Mouse (Mus musculus) B cell, adult 2 months (primary cell): ENCODE results near the gene Pde4dip.

ENCODE experiments used
- DNase-seq, 2 experiments: peaks; one replicate each; pipeline ENCODE4 v3.0.0; 2022

Pde4dip gene

GRCm38 (mm10) chr3:97888168-97888901, at the start of gene Pde4dip:
Gene Pde4dip, minus strand, starts transcription at chr3:97888707.
- DNase-seq: peak in 1 of 2 experiments; percentile 12

DNA sequence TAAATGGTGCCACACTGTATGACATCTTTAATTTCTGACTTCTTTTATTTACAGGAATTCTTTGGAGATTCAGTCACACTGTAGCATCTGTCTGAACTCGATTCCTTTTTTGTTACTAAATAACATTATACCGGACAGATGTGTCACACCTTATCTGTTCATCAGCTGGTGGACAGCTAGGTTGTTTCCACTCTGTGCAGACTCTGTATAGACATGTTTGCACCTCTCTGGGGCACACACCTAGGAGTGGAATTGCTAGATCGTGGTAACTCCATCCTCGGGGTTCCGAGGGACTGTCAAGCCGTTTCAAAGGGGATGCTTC, 49.4 kb upstream of the Pde4dip start:
- no peak for DNase-seq

GRCm38 (mm10) chr3:97937068-97937944, 48.8 kb upstream of the Pde4dip start:
- DNase-seq: no peak

GRCm38 (mm10) chr3:97934331-97935300, 46.1 kb upstream of the Pde4dip start:
- DNase-seq: no peak

DNA sequence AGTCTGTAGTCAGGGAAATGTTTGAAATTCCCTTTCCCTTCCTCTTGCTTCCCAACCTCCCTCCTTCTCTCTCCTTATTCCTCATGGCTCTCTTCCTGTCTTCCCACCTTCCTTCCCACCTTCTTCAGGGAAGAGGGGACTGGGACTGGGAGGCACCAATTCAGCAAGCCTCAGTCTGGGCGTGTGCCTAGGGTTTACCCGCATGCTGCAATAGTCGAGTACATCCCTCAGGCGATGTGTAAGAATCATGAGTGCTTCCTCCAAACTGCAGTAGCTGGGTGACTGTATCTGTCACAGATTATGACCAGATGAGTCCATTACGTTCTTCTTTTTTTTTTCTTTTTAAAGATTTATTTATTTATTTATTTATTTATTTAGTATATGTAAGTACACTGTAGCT, 45.3 kb upstream of the Pde4dip start:
- DNase-seq: no peak

DNA sequence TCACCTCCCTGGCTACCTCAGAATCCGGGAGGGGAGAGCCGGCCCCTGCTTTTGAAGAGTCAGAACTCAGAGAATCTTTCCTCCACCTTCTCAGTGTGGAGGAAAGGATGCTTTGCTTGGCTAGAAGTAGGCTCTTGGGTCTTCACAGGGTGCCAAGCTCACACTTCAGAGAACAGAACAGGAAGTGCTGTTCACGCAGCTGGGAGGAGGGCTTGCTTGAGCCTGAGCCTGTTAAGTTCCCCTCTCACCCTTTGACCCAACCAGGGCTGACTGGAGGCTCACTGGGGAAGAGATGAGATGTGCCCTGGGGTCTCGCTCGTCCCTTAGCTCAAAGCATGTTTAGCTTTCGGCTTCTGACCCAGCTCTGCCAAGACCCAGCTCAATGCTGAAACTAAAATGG, 44.7 kb upstream of the Pde4dip start:
- DNase-seq: peak; percentile 66 to 67

GRCm38 (mm10) chr3:97932771-97933170, 44.3 kb upstream of the Pde4dip start:
- peak in 1 of 2 experiments; percentile 19 for DNase-seq

DNA sequence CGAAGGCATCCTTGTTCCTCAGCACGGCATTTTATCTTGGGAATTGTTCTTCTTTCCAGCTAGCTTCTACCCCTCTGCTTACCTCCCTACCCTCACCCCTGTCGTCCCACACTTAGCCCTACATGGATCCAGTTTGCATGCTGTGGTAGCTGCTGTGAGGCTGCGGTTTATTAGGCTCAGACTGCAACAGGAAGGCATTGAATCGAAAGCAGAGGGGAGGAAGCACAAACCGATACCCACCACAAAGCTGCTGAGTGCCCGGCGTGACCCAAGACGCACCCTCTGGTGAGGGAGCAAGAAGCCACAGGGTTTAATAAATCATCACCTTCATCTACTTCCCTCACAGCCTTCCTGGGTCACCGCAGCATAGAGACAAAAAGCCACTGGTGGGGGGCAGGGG, 43.6 kb upstream of the Pde4dip start:
- peak; percentile 72 to 77 for DNase-seq

DNA sequence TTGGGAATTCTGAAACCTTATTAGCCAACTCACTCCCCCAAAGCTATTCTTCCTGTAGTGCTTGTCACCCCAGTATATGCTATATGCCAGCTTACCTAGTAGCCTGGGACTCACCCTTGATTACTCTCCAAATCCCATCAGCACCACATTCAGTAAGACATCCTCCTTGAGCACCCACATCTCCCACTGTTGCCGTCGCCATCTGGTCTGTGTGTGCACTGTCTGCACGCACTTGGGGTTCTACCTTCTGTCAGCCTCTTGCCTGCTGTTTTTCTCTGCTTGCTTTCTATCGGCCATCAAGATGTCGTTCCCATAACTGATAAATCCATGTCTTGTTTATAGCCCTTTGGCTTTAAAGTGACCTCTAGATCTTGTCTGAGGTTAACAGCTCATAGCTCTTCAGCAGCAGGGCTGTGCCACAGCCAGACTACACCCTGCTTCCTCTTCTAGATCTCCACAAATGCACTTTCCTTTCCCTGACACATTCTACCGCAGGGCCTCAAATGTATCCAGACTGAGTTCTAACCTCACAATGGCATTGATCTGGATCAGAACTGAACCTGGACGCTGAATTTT, 42.9 kb upstream of the Pde4dip start:
- DNase-seq: peak; percentile 30 to 33

DNA sequence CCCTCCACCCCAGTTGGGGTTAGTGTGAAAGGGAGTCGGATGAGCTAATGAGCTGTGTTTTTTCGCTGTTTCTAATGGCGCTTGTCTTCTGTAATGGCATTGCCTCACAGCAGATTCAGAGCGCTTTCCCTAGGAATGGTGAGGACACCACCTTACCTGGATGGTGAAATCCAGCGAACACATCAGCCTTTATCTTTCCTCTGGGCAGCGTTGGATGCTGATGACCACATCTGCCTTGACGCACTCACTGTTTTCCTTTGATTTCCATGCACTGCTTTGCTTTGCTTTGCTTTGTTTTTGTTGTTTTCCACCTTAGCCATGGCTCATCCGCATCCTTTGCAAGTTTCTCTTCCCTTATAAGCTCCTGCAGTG, 42.3 kb upstream of the Pde4dip start:
- no peak for DNase-seq

- DNase-seq: no peak
Measured at GRCm38 (mm10) chr3:97930141-97930786, 41.8 kb upstream of the Pde4dip start.

GRCm38 (mm10) chr3:97928968-97929858, 40.7 kb upstream of the Pde4dip start:
- peak; percentile 82 to 84 for DNase-seq

GRCm38 (mm10) chr3:97927322-97927721, 38.8 kb upstream of the Pde4dip start:
- DNase-seq: no peak

- DNase-seq: no peak
Measured at GRCm38 (mm10) chr3:97925246-97925645, 36.7 kb upstream of the Pde4dip start.

DNA sequence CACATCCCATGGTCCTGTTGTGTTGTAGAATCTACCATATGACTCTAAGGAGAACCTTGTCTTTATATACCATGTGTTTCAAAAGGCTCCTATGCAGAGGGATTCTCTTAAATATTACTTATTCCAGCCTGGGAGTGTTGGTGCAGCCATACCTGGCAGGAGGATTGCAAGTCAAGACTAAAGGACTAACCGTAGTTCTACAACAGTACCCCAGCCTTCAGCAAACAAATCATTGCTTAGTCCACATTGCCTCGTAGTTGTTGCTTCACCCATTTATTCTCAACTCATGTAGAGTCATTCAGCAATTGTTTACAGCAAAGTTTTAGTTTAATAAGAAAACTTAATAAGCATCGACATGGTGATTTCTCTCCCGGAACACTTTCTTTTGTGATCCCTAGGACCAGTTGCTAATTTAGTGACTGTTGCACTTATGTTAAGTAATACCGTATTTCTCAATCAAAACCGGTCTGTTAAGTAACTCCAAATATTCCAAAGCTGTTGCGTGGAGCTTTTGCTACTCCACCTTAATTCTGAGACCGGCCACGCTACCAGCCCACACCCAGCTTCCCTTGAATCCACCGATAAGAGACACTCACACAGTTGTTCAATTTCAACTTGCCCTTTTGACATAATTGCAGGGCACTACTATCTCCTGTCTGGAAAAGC, 30.5 kb upstream of the Pde4dip start:
- DNase-seq: no peak

- DNase-seq: no peak
Measured at GRCm38 (mm10) chr3:97915081-97915480, 26.6 kb upstream of the Pde4dip start.

DNA sequence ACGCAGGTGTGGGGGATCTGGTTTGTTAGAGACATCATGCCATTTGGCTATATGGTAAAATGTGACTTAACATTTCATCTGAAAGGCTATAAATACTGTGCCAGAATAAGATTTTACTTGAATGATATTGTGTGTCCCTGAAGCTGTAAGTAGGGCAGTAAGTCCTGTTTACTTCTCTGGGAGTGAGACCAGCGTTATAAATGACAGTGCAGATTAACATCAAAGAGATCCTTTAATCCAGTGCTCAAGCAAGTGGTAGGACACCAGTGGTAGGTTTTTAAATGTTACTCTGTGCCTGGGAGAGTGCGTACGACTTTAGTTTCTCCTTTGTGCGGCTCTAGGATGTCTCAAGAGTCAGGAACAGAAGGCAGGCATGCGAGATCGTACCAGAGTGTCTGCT, 22.6 kb upstream of the Pde4dip start:
- no peak for DNase-seq

GRCm38 (mm10) chr3:97909737-97910136, 21.2 kb upstream of the Pde4dip start:
- no peak for DNase-seq

DNA sequence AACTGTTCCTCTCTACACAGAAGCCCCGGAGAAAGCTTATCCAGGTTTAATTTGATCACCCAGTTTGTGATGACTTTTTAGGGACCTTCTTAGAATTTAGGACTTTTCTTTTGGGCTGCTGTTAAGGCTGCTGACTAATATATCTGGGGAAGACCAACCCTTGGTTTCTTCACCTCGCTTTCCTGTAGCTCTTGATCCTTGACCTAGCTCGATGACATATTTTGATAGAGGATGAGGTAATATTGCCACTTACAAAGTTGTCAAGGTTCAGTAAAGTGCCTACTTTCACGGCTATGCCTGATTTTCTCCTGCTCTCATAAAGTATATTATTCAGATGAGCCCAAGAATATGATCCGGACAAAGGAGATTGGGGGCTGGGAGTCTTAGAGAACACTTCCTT, 13.1 kb upstream of the Pde4dip start:
- no peak for DNase-seq
